Mouse (Mus musculus): ENCODE measurements around the gene Vipr2. TPM values are rescaled to one million over a fixed set of nuclear protein-coding genes. Genes with fewer than 3 reads are reported as not detected.

Gene Vipr2
- total RNA-seq (2014; fragmentation: Nextera tagmentation) (not detected in 2 replicates), total RNA-seq (2017) (0.16 and 0.17 TPM in 2 replicates), polyA plus RNA-seq (2012) (not detected in 2 replicates)

DNA sequence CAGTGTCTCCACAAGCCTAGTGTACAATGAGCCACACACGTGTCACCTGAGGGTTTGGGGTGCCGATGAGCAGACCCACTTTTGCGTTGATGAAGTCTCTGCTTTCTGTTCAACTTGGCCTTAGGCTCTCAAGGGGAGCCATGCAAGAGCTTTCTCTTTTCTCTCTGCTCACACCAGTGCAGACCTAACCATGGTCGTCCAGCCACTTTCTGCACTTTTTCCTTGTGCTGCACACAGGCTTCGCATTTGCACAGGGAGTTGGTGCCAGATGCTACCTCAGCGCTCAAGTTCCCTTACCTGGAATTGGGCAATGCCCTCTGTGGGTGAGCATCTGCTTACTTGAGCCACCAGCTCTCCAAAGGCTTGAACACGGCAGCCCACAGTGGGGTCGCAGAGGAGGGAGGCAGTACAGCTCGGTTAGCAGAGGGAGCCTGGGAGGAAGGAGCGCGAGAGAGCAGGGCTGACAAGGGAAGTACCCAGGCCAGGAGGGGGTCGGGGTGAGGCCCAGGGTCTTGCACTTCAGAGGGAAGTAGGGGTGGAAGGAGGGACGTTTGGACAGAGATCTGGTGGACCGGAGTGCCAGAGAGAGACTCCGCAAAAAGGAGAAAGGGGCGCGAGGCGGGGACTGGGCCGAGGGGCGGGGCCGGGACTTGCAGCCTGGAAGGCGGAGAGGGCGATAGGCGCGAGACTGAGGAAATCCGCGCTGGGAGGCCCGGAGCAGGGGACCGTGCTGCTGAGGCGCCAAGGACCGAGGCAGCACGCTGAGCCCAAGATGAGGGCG, at the start of gene Vipr2:
Gene Vipr2, plus strand, starts transcription at position 653 of the 781 bp plus-strand sequence.
- no peak for TF ChIP-seq GATA1 (IDR thresholded peaks at IDR 0.05; ENCODE audit: borderline replicate concordance, low read length)
- no peak for TF ChIP-seq GATA2 (IDR thresholded peaks at IDR 0.05; ENCODE audit: borderline replicate concordance, low read depth, low read length)
- no peak for TF ChIP-seq TAL1 (conservative IDR thresholded peaks at IDR 0.05; ENCODE audit: low read depth, low read length)
- TF ChIP-seq POLR2AphosphoS5 (IDR thresholded peaks at IDR 0.05; ENCODE audit: insufficient replicate concordance, low read depth, low read length), result no peak
- no peak for TF ChIP-seq CTCF (IDR thresholded peaks at IDR 0.05; ENCODE audit: low read depth, low read length)
- no peak for ATAC-seq (ENCODE audit: extremely low read depth, insufficient number of reproducible peaks, low FRiP score, poor library complexity, severe bottlenecking)
- DNase-seq (ENCODE audit: low spot score), result no peak

GRCm38 (mm10) chr12:116028095-116028494, 49.4 kb upstream of the Vipr2 start:
- no peaks in the 10 kb centered on the region for H3K4me1 ChIP-seq (ENCODE audit: insufficient read depth, low read depth, low read length)
- DNase-seq (ENCODE audit: low spot score) (no peak), ATAC-seq (ENCODE audit: extremely low read depth, insufficient number of reproducible peaks, low FRiP score, poor library complexity, severe bottlenecking) (peak; percentile 83)
- no peaks in the 10 kb centered on the region for H3K9me3 ChIP-seq (replicated peaks)
- no peaks in the 10 kb centered on the region for H3K27me3 ChIP-seq (ENCODE audit: insufficient read depth, low read length)
- peak; percentile 86 for TF ChIP-seq CTCF (IDR thresholded peaks at IDR 0.05; ENCODE audit: low read depth, low read length)
- no peak for TF ChIP-seq POLR2AphosphoS5 (IDR thresholded peaks at IDR 0.05; ENCODE audit: insufficient replicate concordance, low read depth, low read length)
- no peak overlapping the region for H3K4me3 ChIP-seq (ENCODE audit: low read depth, low read length)
- H3K36me3 ChIP-seq (replicated peaks), result no peaks in the 10 kb centered on the region

More for the DNA sequence above, at the start of gene Vipr2:
- no peaks in the 10 kb centered on the region; the same call in 1 of the 2 replicates for H3K27me3 ChIP-seq (ENCODE audit: insufficient read depth, low read length)
- 0 out of 2 replicates have a peak within 1 kb of the TSS, but pooled peaks have one; percentile 7 for H3K4me3 ChIP-seq (ENCODE audit: low read depth, low read length)
- H3K36me3 ChIP-seq (replicated peaks), result no peaks in the 10 kb centered on the region
- H3K4me1 ChIP-seq (ENCODE audit: insufficient read depth, low read depth, low read length), result no peaks in the 10 kb centered on the region
- peaks cover 7% of the 10 kb centered on the region for H3K9me3 ChIP-seq (replicated peaks)

DNA sequence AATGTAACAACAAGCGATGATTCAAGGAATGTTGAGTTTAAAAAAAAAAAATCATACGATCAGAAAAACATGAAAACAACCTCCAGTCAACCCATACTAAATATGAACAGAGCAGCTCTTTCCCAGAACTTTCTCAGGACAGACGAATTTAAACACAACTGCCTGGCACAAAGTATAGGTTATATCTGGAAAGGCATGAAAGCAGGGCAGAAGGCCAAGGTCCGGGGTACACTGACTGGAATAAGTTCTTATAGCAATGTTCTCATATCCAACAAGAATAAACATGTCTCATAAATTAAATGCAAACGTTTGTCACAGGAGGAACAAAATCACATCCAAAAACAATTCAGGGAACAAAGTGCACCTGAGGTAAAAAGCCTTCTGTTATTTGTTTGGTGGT, 42.2 kb upstream of the Vipr2 start:
- Histone ChIP-seq H3K9me3 (replicated peaks) (no peaks in the 10 kb centered on the region), H3K4me3 (ENCODE audit: low read depth, low read length) (no peak overlapping the region)

DNA sequence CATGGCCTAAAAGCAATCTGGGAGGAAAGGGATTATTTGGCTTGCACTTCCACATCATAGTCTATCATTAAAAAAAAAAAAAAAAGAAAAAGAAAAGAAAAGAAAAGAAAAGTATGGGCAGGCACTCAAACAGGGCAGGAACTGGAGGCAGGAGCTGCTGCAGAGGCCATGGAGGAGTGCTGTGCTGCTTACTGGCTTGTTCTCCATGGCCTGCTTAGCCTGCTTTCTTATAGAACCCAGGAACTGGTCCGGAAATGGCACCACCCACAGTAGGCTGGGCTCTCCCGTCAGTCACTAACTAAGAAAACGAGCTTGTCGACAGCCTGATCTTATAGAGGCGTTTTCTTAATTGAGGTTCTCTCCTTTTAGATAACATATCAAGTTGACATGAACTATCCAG, 32.7 kb upstream of the Vipr2 start:
- peaks cover 19% of the 10 kb centered on the region for H3K4me1 ChIP-seq (ENCODE audit: insufficient read depth, low read depth, low read length)
- no peaks in the 10 kb centered on the region for H3K27me3 ChIP-seq (ENCODE audit: insufficient read depth, low read length)
- DNase-seq (ENCODE audit: low spot score) (no peak), ATAC-seq (ENCODE audit: extremely low read depth, insufficient number of reproducible peaks, low FRiP score, poor library complexity, severe bottlenecking) (no peak)
- TF ChIP-seq CTCF (IDR thresholded peaks at IDR 0.05; ENCODE audit: low read depth, low read length) (no peak), POLR2AphosphoS5 (IDR thresholded peaks at IDR 0.05; ENCODE audit: insufficient replicate concordance, low read depth, low read length) (no peak)
- H3K9me3 ChIP-seq (replicated peaks), result no peaks in the 10 kb centered on the region
- peaks cover 8% of the 10 kb centered on the region for H3K36me3 ChIP-seq (replicated peaks)
- H3K4me3 ChIP-seq (ENCODE audit: low read depth, low read length), result no peak overlapping the region

More for the DNA sequence above, 42.2 kb upstream of the Vipr2 start:
- TF ChIP-seq CTCF (IDR thresholded peaks at IDR 0.05; ENCODE audit: low read depth, low read length) (no peak), POLR2AphosphoS5 (IDR thresholded peaks at IDR 0.05; ENCODE audit: insufficient replicate concordance, low read depth, low read length) (no peak), GATA2 (IDR thresholded peaks at IDR 0.05; ENCODE audit: borderline replicate concordance, low read depth, low read length) (no peak), TAL1 (conservative IDR thresholded peaks at IDR 0.05; ENCODE audit: low read depth, low read length) (no peak), GATA1 (IDR thresholded peaks at IDR 0.05; ENCODE audit: borderline replicate concordance, low read length) (no peak)
- Histone ChIP-seq H3K36me3 (replicated peaks) (no peaks in the 10 kb centered on the region), H3K27me3 (ENCODE audit: insufficient read depth, low read length) (no peaks in the 10 kb centered on the region), H3K4me1 (ENCODE audit: insufficient read depth, low read depth, low read length) (no peaks in the 10 kb centered on the region)
- no peak for DNase-seq (ENCODE audit: low spot score)
- no peak for ATAC-seq (ENCODE audit: extremely low read depth, insufficient number of reproducible peaks, low FRiP score, poor library complexity, severe bottlenecking)

DNA sequence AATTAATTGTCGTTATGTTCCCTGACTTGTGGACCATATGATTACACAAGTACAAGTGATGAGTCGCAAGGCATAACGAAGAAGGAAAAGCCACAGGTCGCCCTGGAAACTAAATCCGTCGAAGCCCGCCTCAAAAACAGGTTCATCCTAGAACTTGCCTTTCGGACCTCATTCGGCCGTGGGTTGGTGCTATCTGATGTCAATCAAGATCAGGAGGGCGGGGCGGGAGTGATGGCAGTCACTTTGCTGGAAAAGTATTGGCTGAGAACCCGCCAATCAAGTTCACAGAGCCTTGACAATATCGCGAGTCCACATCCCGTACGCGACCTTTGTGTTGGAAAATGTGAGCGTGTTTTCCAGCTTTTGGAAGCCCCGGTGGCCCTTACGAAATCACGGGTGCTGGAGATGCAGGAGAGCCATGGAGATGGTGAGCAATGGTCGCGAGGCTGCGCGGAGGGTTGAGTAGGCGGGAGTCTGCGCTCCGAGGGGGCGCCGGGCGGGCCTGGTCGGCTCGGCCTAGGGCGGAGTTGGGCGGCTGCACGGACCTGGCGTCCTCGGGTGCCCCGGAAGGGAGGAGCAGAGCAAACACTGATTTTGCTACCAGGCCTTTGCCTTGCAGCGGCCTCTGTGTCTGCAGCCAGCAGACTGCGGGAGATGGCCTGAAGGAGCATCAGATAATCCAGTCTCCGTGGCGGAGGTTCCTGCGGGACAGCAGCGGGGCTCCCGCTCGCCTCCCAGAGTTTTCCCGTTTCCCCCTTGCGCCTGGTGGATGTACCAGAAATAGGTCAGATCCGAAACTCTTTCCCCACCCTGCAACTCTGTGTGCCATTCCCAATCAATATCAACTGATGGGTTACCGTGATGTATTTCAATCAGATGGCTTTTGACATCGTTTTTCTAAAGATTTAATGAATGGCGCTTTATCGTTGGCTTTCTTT, 29.8 kb upstream of the Vipr2 start, which contains the start of gene Zfp386:
Gene Zfp386, plus strand, starts transcription at position 285 of the 938 bp plus-strand sequence.
- no peak for TF ChIP-seq TAL1 (conservative IDR thresholded peaks at IDR 0.05; ENCODE audit: low read depth, low read length)
- TF ChIP-seq POLR2AphosphoS5 (IDR thresholded peaks at IDR 0.05; ENCODE audit: insufficient replicate concordance, low read depth, low read length), result no peak
- Histone ChIP-seq H3K4me3 (ENCODE audit: low read depth, low read length) (peak within 1 kb of the TSS; percentile 90), H3K9me3 (replicated peaks) (no peaks in the 10 kb centered on the region), H3K36me3 (replicated peaks) (peaks cover 27% of the 10 kb centered on the region), H3K4me1 (ENCODE audit: insufficient read depth, low read depth, low read length) (peaks cover 21% of the 10 kb centered on the region), H3K27me3 (ENCODE audit: insufficient read depth, low read length) (no peaks in the 10 kb centered on the region)
- ATAC-seq (ENCODE audit: extremely low read depth, insufficient number of reproducible peaks, low FRiP score, poor library complexity, severe bottlenecking) (peak; percentile 96), DNase-seq (ENCODE audit: low spot score) (peak; percentile 89)

GRCm38 (mm10) chr12:116048766-116049165, 28.8 kb upstream of the Vipr2 start:
- Histone ChIP-seq H3K36me3 (replicated peaks) (peaks cover 32% of the 10 kb centered on the region), H3K4me1 (ENCODE audit: insufficient read depth, low read depth, low read length) (peaks cover 21% of the 10 kb centered on the region), H3K9me3 (replicated peaks) (no peaks in the 10 kb centered on the region), H3K4me3 (ENCODE audit: low read depth, low read length) (peak overlapping the region; percentile 90; the same call in 1 of the 2 replicates), H3K27me3 (ENCODE audit: insufficient read depth, low read length) (no peaks in the 10 kb centered on the region)
- TF ChIP-seq TAL1 (conservative IDR thresholded peaks at IDR 0.05; ENCODE audit: low read depth, low read length), result no peak
- TF ChIP-seq POLR2AphosphoS5 (IDR thresholded peaks at IDR 0.05; ENCODE audit: insufficient replicate concordance, low read depth, low read length), result no peak
- no peak for TF ChIP-seq CTCF (IDR thresholded peaks at IDR 0.05; ENCODE audit: low read depth, low read length)
- TF ChIP-seq GATA1 (IDR thresholded peaks at IDR 0.05; ENCODE audit: borderline replicate concordance, low read length), result no peak
- no peak for TF ChIP-seq GATA2 (IDR thresholded peaks at IDR 0.05; ENCODE audit: borderline replicate concordance, low read depth, low read length)
- DNase-seq (ENCODE audit: low spot score) (no peak), ATAC-seq (ENCODE audit: extremely low read depth, insufficient number of reproducible peaks, low FRiP score, poor library complexity, severe bottlenecking) (no peak)

All from G1E (cell line).